Mouse (Mus musculus) olfactory bulb, adult 2 months (tissue): Measurements from ENCODE around the gene Mov10l1.

Source experiments
- CTCF ChIP-seq: fragments of 200-500 bp; IDR thresholded peaks from 2 replicates; pipeline ENCODE4 v1.5.1; 2012; ENCODE audit warnings: low read depth, mild to moderate bottlenecking, low read length, moderate library complexity; ENCODE audit not compliant: insufficient read depth
- POLR2A ChIP-seq: fragments of 200-500 bp; IDR thresholded peaks from 2 replicates; pipeline ENCODE4 v1.6.1; 2012; ENCODE audit warnings: mild to moderate bottlenecking, low read depth, low read length, moderate library complexity; ENCODE audit not compliant: insufficient read depth

DNA sequence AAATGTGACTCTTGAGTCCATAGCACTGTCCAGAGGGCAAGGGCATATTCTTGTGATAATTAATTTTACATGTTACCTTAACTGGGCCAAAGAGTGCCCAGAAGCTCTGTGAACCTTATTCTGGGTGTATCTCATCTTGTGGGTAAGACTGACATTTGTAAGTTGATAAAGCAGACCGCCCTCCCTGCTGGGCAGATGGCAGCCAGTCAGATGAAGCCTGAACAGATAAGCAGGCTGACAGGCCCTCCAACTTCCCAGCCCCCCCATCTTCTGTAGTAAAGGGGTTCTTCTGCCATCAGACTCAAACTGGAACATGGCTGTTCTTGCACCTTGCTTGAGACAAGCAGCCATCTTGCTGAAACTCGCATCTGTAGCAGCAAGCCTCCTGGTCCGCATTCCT lies 34.0 kb downstream of the Mov10l1 start:
- no peak for TF ChIP-seq CTCF
- TF ChIP-seq POLR2A: no peak
